22 mouse cellular contexts compared by ENCODE assay signal in the genomic region with DNA sequence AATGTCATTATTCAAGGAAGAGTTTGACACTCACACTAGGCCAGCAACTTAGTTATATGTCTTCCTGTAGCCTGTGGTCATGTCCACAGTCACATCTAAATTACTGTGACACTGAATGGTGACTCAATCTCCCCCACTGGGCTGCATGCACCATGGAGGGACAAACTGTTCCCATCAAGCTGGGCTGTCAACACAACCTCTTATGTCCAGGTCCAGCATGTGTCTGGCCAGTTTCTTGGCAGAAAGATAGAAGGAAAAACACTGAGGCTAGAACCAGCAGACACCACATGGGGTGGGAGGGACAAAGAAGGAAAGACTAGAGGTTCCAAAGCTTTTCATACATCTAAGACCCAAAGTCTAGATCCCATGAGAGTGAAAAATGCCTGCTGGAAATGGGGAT.
DNase-seq lines count a peak whose midpoint lies in the region; ATAC-seq lines count a peak whose summit lies in the region.
"Had no signal": no experiment of that assay in that cellular context is flagged by ENCODE, and none has a peak within 500 bp of the region (broad histone marks: within the 10 kb centered on the region; RNA-seq: fewer than 3 reads in every experiment).

No protein-coding gene starts in this region.

- H3K36me3 ChIP-seq in kidney, embryonic 16.5 days (ENCODE audit: insufficient read depth, low read length): no peaks in the 10 kb centered on the region
- H3K36me3 ChIP-seq: heart, embryonic 15.5 days; hindbrain, embryonic 15.5 days; neural tube, embryonic 13.5 days had no signal

- H3K27ac ChIP-seq in kidney, embryonic 16.5 days (ENCODE audit: low read length): no peak overlapping the region
- H3K27ac ChIP-seq: forebrain, embryonic 15.5 days; heart, embryonic 15.5 days; hindbrain, embryonic 15.5 days; limb, embryonic 13.5 days; liver, embryonic 14.5 days; midbrain, embryonic 13.5 days; neural tube, embryonic 13.5 days had no signal

- no peak overlapping the region for H3K4me2 ChIP-seq in kidney, embryonic 16.5 days (replicated peaks; ENCODE audit: low read depth, low read length)
- H3K4me2 ChIP-seq: forebrain, embryonic 15.5 days; heart, embryonic 15.5 days; hindbrain, embryonic 15.5 days; limb, embryonic 13.5 days; midbrain, embryonic 13.5 days; neural tube, embryonic 13.5 days had no signal

- intact Hi-C loops in heart, postnatal 14 days (cut with DNase I): no loop called here

- H3K4me3 ChIP-seq in kidney, embryonic 16.5 days (ENCODE audit: low read length): no peak overlapping the region
- H3K4me3 ChIP-seq: forebrain, embryonic 15.5 days; heart, embryonic 15.5 days; hindbrain, embryonic 15.5 days; limb, embryonic 13.5 days; midbrain, embryonic 13.5 days; neural tube, embryonic 13.5 days had no signal

- no peaks in the 10 kb centered on the region for H3K27me3 ChIP-seq in kidney, embryonic 16.5 days (ENCODE audit: insufficient read depth, low read length)
- H3K27me3 ChIP-seq: forebrain, embryonic 15.5 days; limb, embryonic 13.5 days had no signal

- DNase-seq in cerebellum, adult 9-10 months: peak; percentile 9
- no peak for DNase-seq in cerebellum, postnatal 10 days
- DNase-seq in kidney, postnatal 10 days: no peak
- DNase-seq in heart, adult 8-10 months (ENCODE audit: low spot score): peak; percentile 71
- DNase-seq in heart, postnatal 14 days: peak; percentile 59 to 64
- no peak for DNase-seq in natural killer cell, adult 2 months (ENCODE audit: low spot score in 2 of 2)
- DNase-seq in gastrocnemius, adult 8-10 months (ENCODE audit: low spot score in 2 of 2): no peak
- DNase-seq: B cell, adult 2 months; gastrocnemius, postnatal 25 days; lung, postnatal 10 days; right cerebral cortex, adult 18-20 months; spleen, adult 18-20 months; thymus, postnatal 36 days had no signal

- no peaks in the 10 kb centered on the region for H3K9me3 ChIP-seq in kidney, embryonic 16.5 days (ENCODE audit: low read length)
- H3K9me3 ChIP-seq: forebrain, embryonic 15.5 days; heart, embryonic 15.5 days; hindbrain, embryonic 15.5 days; limb, embryonic 13.5 days; midbrain, embryonic 13.5 days; neural tube, embryonic 13.5 days had no signal

- peak; percentile 12; the same call in 1 of the 2 replicates for ATAC-seq in kidney, embryonic 16.5 days (ENCODE audit: low FRiP score, low TSS enrichment)
- ATAC-seq: forebrain, embryonic 15.5 days; intestine, embryonic 16.5 days; midbrain, embryonic 13.5 days had no signal

- no peaks in the 10 kb centered on the region for H3K4me1 ChIP-seq in kidney, embryonic 16.5 days (ENCODE audit: insufficient read depth, low read length)
- H3K4me1 ChIP-seq: heart, embryonic 15.5 days had no signal

- no peak overlapping the region for H3K9ac ChIP-seq in kidney, embryonic 16.5 days (replicated peaks; ENCODE audit: low read length)
- H3K9ac ChIP-seq: forebrain, embryonic 15.5 days; heart, embryonic 15.5 days; hindbrain, embryonic 15.5 days; limb, embryonic 13.5 days; liver, embryonic 14.5 days; midbrain, embryonic 13.5 days; neural tube, embryonic 13.5 days had no signal

Comparison
In these comparisons a context has a peak if more than half of its experiments do, and no peak if none do; other contexts are left out.
1. DNase-seq: peak in cerebellum, adult 9-10 months (single experiment), heart, adult 8-10 months (single experiment) and heart, postnatal 14 days (2 of 2); none in cerebellum, postnatal 10 days (0 of 2), kidney, postnatal 10 days (single experiment), natural killer cell, adult 2 months (0 of 2) and gastrocnemius, adult 8-10 months (0 of 2).